11 mouse cellular contexts compared by ENCODE assay signal in the genomic region with DNA sequence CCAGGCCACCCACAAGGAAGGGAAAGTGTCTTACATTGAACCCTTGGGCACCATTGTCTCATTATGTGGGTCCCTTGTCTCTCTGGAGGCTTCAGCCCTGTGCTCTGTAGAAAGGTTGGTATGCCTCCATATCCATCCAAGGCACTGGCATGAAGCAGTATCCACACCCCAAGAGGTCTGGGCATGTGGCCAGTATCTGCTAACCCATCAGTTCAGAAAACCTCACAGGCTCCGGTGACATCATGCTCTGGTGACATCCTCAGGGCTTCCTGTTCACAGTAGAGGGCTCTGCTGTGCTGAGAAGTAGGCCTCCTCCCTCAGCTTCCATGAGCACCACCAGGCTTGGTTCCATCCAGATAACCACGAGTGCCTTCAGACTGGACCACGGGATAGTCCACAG.
DNase-seq lines count a peak whose midpoint lies in the region; ATAC-seq and TF ChIP-seq lines count a peak whose summit lies in the region.
"Had no signal": no experiment of that assay in that cellular context is flagged by ENCODE, and none has a peak within 500 bp of the region (broad histone marks: within the 10 kb centered on the region; RNA-seq: fewer than 3 reads in every experiment).

No protein-coding gene starts in this region.

- ATAC-seq in midbrain, embryonic 15.5 days (replicated peaks): no peak

- 27% methylated on average over 3 of the region's 3 CpGs for WGBS in cerebellum, adult 2 months
- WGBS in midbrain, embryonic 15.5 days: 92% methylated on average over 3 of the region's 3 CpGs

- no peaks in the 10 kb centered on the region for H3K27me3 ChIP-seq in cerebellum, adult 2 months (ENCODE audit: control insufficient read depth, insufficient read depth, low read length)
- no peaks in the 10 kb centered on the region for H3K27me3 ChIP-seq in midbrain, embryonic 15.5 days (replicated peaks)
- H3K27me3 ChIP-seq: hindbrain, embryonic 15.5 days; megakaryocyte, embryonic 14.5 days had no signal

- peaks cover 18% of the 10 kb centered on the region for H3K4me1 ChIP-seq in cerebellum, adult 2 months (ENCODE audit: control insufficient read depth, insufficient read depth, low read length)
- H3K4me1 ChIP-seq in midbrain, embryonic 15.5 days: no peaks in the 10 kb centered on the region

- no peak overlapping the region for H3K4me2 ChIP-seq in midbrain, embryonic 15.5 days
- H3K4me2 ChIP-seq: hindbrain, embryonic 15.5 days had no signal

- no peaks in the 10 kb centered on the region for H3K9me3 ChIP-seq in midbrain, embryonic 15.5 days
- H3K9me3 ChIP-seq: hindbrain, embryonic 15.5 days had no signal

- no peak for TF ChIP-seq POLR2A in cerebellum, adult 2 months (IDR thresholded peaks at IDR 0.05; ENCODE audit: borderline replicate concordance, insufficient read depth, low read length)

- DNase-seq in heart, adult 11 months: peak; percentile 89
- DNase-seq in heart, adult 8-10 months (ENCODE audit: low spot score): no peak
- peak; percentile 18 for DNase-seq in lung, postnatal 36 days
- DNase-seq in lung, postnatal 14 days: no peak
- peak; percentile 68 to 81 for DNase-seq in cerebellum, adult 2 months
- DNase-seq in c-Kit-positive CD71-positive TER-119-positive erythroid progenitor cells, embryonic 14.5 days (ENCODE audit: low spot score): no peak
- no peak for DNase-seq in embryo, embryonic 10 days (ENCODE audit: low spot score)
- DNase-seq: thymus, postnatal 36 days had no signal

- H3K27ac ChIP-seq in cerebellum, adult 2 months (ENCODE audit: insufficient read depth, low read length): no peak overlapping the region
- H3K27ac ChIP-seq in midbrain, embryonic 15.5 days: no peak overlapping the region
- H3K27ac ChIP-seq: hindbrain, embryonic 15.5 days had no signal

- no peak for TF ChIP-seq CTCF in cerebellum, adult 2 months (IDR thresholded peaks at IDR 0.05; ENCODE audit: borderline replicate concordance, insufficient read depth, low read depth, low read length)

- no peak overlapping the region for H3K9ac ChIP-seq in midbrain, embryonic 15.5 days
- H3K9ac ChIP-seq: hindbrain, embryonic 15.5 days had no signal

- no peak overlapping the region for H3K4me3 ChIP-seq in cerebellum, adult 2 months (replicated peaks; ENCODE audit: insufficient read depth, low read depth, low read length)
- H3K4me3 ChIP-seq in midbrain, embryonic 15.5 days: no peak overlapping the region
- H3K4me3 ChIP-seq: hindbrain, embryonic 15.5 days; megakaryocyte, embryonic 14.5 days had no signal

- H3K36me3 ChIP-seq in midbrain, embryonic 15.5 days (replicated peaks): no peaks in the 10 kb centered on the region

Comparison
In these comparisons a context has a peak if more than half of its experiments do, and no peak if none do; other contexts are left out.
1. DNase-seq: peak in heart, adult 11 months (single experiment), lung, postnatal 36 days (single experiment) and cerebellum, adult 2 months (2 of 2); none in heart, adult 8-10 months (single experiment), lung, postnatal 14 days (single experiment), c-Kit-positive CD71-positive TER-119-positive erythroid progenitor cells, embryonic 14.5 days (single experiment) and embryo, embryonic 10 days (single experiment).